Mouse (Mus musculus): ENCODE results near the gene Vmn1r206.
"Not testable (repeated sequence)": the region's sequence is repeated elsewhere in the genome, so short reads cannot be mapped to it uniquely, and the experiment has no call there.

The Vmn1r206 gene

DNA sequence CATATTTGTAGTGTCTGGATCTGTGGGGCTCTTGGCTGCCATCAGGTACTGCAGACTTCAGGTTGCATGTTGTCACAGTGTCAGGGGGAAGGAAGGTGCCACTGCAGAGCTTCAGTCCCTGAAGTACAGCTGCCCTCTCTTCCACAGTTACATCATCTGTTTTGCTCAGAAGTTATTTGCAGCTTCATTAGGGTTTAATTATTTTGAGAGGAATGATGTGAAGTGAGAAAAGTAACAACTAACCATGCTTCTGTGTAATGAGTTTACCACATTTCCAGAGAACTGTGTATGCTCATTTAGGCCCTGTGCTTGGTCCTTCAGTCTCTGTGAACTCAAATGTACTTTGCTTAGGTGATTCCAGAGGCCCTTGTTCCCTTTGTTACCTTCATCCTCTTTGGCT, at the start of gene Vmn1r206:
Gene Vmn1r206, minus strand, starts transcription at position 101 of the 400 bp plus-strand sequence.
- DNase-seq = not testable (repeated sequence)

DNA sequence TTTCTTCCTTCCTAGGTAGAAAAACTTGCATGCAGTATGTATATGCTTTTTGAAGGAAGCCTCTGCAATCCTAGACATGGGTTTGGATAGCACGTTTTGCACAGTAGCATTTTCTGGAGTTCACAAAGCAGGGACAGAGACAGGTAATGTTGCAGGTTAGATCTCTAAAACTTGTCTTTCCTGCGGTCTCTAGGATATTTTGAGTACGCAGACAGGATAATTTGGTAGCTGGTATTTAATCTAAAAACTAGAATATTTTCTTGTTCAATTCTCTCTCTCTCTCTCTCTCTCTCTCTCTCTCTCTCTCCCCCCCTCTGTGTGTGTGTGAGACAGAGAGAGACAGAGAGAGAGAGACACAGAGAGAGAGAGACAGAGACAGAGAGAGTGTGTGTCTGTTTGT, 31.2 kb downstream of the Vmn1r206 start, which contains the start of gene Vmn1r205:
Gene Vmn1r205, minus strand, starts transcription at position 101 of the 400 bp plus-strand sequence.
- DNase-seq = no peak

DNA sequence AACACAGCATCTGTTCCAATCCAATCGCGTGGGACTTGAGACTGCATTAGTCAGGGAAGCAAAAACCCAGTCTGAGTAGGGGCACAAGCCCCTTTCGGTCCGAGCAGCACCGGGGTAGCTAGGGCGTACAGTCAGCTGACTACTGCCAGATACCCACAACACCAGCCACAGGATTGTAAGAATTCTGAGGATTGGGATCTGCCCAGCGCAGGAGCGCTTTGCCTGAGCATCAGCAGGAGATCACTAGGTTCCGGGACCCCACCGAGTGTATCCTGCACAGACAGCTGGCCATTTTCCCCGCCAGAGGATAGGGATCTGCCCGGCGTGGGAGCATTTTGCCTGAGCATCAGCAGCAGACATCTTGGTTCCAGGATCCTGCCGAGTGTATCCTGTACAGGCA, 40.7 kb downstream of the Vmn1r206 start:
- not testable (repeated sequence) for DNase-seq

DNA sequence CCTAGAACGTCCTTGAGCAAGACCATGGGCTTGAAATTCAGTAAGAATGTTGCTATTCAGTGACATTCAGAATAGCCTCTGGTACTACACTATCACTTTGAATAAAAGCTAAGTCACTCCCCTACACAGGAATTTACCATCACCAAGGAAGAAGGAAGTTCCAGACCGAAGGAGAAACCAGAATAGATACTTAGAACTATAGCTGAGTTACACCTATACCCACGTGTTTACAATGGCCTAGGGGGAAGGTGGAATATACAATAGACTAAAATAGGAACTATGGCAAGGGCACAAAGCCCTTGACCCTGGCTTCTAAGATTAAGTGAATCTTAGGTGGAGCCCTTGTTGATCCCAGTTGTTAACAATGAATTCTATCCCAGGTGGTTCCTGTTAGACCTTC, 49.1 kb downstream of the Vmn1r206 start:
- DNase-seq = not testable (repeated sequence)
